Mouse (Mus musculus) heart, embryonic 12.5 days (tissue): ENCODE results near the gene Mpped1. TPM values are rescaled to one million over a fixed set of nuclear protein-coding genes. Genes with fewer than 3 reads are reported as not detected.

Experiments
- ATAC-seq: fragments of 200-750 bp; cut with Nextera tagmentation; 2 replicates; pipeline ENCODE4 v1.8.0; 2017; ENCODE audit warnings: moderate TSS enrichment, moderate library complexity; ENCODE audit not compliant: insufficient number of reproducible peaks, low FRiP score
- H3K27ac ChIP-seq: fragments of 300-500 bp; sonication (generic); 2 replicates; pipeline ENCODE4 v1.5.1; 2016; ENCODE audit warnings: mild to moderate bottlenecking, moderate library complexity; ENCODE audit not compliant: poor library complexity, severe bottlenecking
- H3K27me3 ChIP-seq: fragments of 300-500 bp; sonication (generic); replicated peaks from 2 replicates; pipeline ENCODE4 v1.6.1; 2016; ENCODE audit warnings: mild to moderate bottlenecking, moderate library complexity
- H3K36me3 ChIP-seq: fragments of 300-500 bp; sonication (generic); 2 replicates; pipeline ENCODE4 v1.6.1; 2016; ENCODE audit warnings: mild to moderate bottlenecking, moderate library complexity
- H3K4me1 ChIP-seq: fragments of 300-500 bp; sonication (generic); replicated peaks from 2 replicates; pipeline ENCODE4 v1.6.1; 2016; ENCODE audit warnings: mild to moderate bottlenecking
- H3K4me2 ChIP-seq: fragments of 300-500 bp; sonication (generic); 2 replicates; pipeline ENCODE4 v1.6.1; 2016; ENCODE audit warnings: mild to moderate bottlenecking, moderate library complexity
- H3K4me3 ChIP-seq: fragments of 300-500 bp; sonication (generic); 2 replicates; pipeline ENCODE4 v1.5.1; 2016; ENCODE audit warnings: mild to moderate bottlenecking
- H3K9ac ChIP-seq: fragments of 300-500 bp; sonication (generic); 2 replicates; pipeline ENCODE4 v1.6.1; 2016; ENCODE audit warnings: mild to moderate bottlenecking, moderate library complexity
- H3K9me3 ChIP-seq: fragments of 300-500 bp; sonication (generic); replicated peaks from 2 replicates; pipeline ENCODE4 v1.6.1; 2016; ENCODE audit warnings: mild to moderate bottlenecking, moderate library complexity
- WGBS: fragments of 180-500 bp; shearing (Covaris S2); methylation state at CpG from one replicate; pipeline ENCODE4 v1.1.7; 2016; 5-methylcytosine and 5-hydroxymethylcytosine counted together
- polyA plus RNA-seq: library from polyadenylated mRNA; unstranded; fragments of >200 nt; fragmentation: Nextera tagmentation; extraction: Ambion mirVana; gene quantifications from 2 replicates; pipeline ENCODE4 v1.2.1, GENCODE M21; 2016

Gene Mpped1
- polyA plus RNA-seq, 1 experiment from 2014 or later = 0.10 TPM

DNA sequence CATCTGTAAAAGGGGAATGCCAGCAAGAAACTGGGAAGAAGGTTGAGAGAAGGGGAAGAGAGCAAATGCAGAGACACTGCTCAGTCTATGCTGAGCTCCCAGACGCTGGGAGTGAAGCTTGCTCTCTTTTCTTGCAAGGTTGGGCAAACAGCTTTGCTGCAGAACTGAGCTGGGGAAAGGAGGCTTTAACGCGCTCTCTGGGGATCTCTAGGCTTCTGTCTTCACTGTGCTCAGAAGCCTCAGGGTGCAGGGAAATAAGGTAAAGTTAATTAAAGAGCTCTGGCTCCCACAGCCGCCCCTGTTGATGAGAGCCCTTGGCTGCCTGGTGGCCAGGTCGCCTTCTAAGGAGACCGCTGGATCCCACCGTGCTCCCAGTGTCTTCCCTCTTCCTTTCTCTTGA, 17.7 kb downstream of the Mpped1 start:
- Histone ChIP-seq H3K27ac (no peak overlapping the region), H3K4me2 (no peak overlapping the region), H3K27me3 (peaks cover 15% of the 10 kb centered on the region), H3K9ac (no peak overlapping the region), H3K4me1 (no peaks in the 10 kb centered on the region), H3K4me3 (no peak overlapping the region), H3K9me3 (no peaks in the 10 kb centered on the region), H3K36me3 (no peaks in the 10 kb centered on the region)
- no peak for ATAC-seq
- WGBS = 68% methylated on average over 7 of the region's 7 CpGs

DNA sequence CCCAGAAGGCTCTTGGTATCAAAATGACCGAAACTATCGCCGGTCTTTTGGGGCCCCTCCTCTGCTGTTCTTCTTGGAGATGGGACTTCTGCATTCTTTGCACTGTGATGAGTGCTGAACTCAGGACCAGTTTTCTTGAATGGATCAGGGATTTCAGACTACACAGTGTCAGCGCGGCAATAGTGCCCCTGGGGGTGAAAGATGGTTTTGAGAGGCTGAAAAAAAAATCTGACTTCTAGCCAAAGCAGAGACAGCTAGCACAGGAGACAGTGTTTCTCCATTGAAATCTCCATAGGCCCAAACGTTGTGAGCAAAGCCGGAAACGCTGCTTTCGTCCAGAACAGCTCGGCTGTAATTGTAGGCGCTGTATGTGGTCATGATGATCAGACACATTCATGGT, 19.7 kb downstream of the Mpped1 start:
- Histone ChIP-seq H3K4me1 (no peaks in the 10 kb centered on the region), H3K9ac (no peak overlapping the region), H3K27ac (no peak overlapping the region), H3K36me3 (no peaks in the 10 kb centered on the region), H3K27me3 (peaks cover 21% of the 10 kb centered on the region), H3K4me3 (no peak overlapping the region), H3K9me3 (no peaks in the 10 kb centered on the region), H3K4me2 (no peak overlapping the region)
- ATAC-seq = no peak
- WGBS = 78% methylated on average over 11 of the region's 11 CpGs

DNA sequence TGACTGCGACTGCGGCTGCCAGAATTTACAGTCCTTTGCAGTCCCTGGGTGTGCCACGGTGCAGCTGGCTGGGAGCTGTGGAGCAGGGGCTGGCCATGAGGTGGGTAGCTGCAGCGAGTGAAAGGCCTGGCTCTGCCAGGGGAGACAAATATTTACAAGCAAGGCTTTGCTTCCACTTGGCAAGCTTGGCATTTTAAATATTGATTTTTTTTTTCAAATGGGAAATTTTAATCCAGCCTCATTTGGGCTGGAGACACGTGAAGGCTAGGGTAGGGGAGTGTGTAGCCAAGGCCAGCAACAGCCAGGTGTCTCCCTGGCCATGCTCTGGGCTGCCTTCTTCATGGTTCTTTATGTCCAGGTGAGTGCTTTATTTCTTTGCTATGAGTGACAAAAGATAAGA, 21.7 kb downstream of the Mpped1 start:
- ATAC-seq = no peak
- no peaks in the 10 kb centered on the region for H3K4me1 ChIP-seq
- H3K4me3 ChIP-seq = no peak overlapping the region
- no peak overlapping the region for H3K27ac ChIP-seq
- peaks cover 25% of the 10 kb centered on the region for H3K27me3 ChIP-seq
- H3K9me3 ChIP-seq = no peaks in the 10 kb centered on the region
- no peak overlapping the region for H3K9ac ChIP-seq
- WGBS = 59% methylated on average over 5 of the region's 5 CpGs
- H3K36me3 ChIP-seq = no peaks in the 10 kb centered on the region
- H3K4me2 ChIP-seq = no peak overlapping the region

DNA sequence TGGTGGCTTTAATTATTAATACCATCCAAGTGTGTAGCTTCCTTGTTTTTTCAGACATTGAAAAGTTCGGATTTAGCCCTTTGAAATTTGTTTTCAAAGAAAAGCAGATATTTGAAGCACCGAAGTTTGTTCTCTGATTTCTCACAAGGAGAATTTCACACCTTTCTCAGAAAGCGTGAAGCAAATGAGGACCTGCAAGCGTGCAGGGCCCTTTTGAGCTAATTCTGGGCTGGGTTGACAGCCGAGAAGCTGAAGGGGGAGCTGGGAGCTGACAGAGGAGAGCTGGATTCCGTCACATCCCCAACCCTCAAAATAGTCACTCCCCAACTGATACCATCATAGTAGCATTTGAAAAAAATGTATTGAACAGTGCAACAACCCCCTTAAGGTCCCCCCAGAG, 34.8 kb downstream of the Mpped1 start:
- Histone ChIP-seq H3K9me3 (peaks cover 12% of the 10 kb centered on the region), H3K4me3 (no peak overlapping the region), H3K4me2 (no peak overlapping the region), H3K36me3 (no peaks in the 10 kb centered on the region), H3K27ac (no peak overlapping the region), H3K27me3 (no peaks in the 10 kb centered on the region), H3K9ac (no peak overlapping the region), H3K4me1 (no peaks in the 10 kb centered on the region)
- no peak for ATAC-seq
- 44% methylated on average over 6 of the region's 6 CpGs for WGBS

DNA sequence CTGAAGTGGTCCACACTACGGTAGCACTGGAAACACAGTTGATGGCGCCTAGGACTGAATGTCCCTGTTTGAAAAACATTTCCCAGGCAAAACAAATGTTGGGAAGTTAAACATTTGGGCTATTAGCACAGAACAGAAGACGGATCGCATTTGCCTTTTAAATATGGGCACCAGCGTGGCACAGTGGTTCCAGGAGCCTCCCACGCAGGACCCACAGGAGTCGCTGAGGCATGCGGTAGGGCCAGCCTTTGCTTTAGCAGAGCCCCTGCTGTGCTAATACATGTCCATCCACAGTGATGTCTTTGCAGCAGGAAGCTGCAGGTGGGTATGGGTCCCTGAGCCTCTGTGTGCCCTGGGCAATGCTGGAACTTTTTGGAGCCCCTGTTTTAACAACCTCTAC, 48.7 kb downstream of the Mpped1 start:
- Histone ChIP-seq H3K36me3 (no peaks in the 10 kb centered on the region), H3K27me3 (no peaks in the 10 kb centered on the region), H3K4me2 (no peak overlapping the region), H3K9ac (no peak overlapping the region), H3K4me1 (no peaks in the 10 kb centered on the region), H3K4me3 (no peak overlapping the region), H3K27ac (no peak overlapping the region), H3K9me3 (no peaks in the 10 kb centered on the region; the same call in 1 of the 2 replicates)
- WGBS = 79% methylated on average over 8 of the region's 8 CpGs
- no peak for ATAC-seq

DNA sequence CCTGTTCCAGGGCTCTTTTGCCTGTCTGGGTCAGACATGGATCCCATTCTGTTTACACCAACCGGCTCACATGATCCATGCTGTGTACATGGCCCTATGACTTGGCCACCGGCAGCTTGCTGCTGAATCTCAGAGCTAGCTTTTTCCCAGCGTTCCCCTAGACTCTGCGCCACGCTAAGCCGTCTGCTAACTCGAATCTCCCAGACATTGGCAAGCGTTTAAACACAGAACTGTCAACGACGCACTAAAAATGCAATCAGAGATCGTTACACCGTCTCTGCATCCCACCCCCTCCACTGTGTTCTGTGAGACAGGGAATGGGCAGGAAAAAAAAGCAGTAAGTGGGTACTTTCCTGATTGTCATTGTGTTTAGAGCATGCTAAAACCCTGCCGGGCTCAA, 50.0 kb downstream of the Mpped1 start:
- H3K4me1 ChIP-seq = no peaks in the 10 kb centered on the region
- no peak overlapping the region for H3K27ac ChIP-seq
- ATAC-seq = no peak
- 77% methylated on average over 13 of the region's 13 CpGs for WGBS
- H3K9ac ChIP-seq = no peak overlapping the region
- H3K27me3 ChIP-seq = no peaks in the 10 kb centered on the region
- no peaks in the 10 kb centered on the region for H3K36me3 ChIP-seq
- H3K9me3 ChIP-seq = no peaks in the 10 kb centered on the region
- no peak overlapping the region for H3K4me3 ChIP-seq
- H3K4me2 ChIP-seq = no peak overlapping the region

DNA sequence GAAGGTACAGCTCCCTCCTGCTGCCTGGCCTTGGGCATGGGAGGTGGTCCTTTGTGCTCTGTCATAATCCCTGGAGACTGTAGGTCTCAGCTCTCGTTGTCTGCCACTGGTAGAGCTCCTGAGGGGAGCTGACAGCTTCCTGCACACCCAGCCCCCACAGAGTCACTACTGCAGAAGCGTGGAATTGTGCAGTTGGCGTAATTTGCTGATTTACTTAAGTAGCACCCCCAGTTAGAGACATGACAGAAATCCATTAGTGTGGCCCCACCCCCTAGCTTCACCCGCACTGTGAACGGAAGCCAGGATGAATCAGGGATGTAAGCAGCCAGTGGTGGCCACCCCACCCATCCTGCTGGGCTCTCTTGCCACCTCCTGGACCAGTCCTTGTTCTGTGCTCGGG, 53.0 kb downstream of the Mpped1 start:
- Histone ChIP-seq H3K36me3 (no peaks in the 10 kb centered on the region), H3K27me3 (no peaks in the 10 kb centered on the region), H3K4me3 (no peak overlapping the region), H3K9ac (no peak overlapping the region), H3K27ac (no peak overlapping the region), H3K4me2 (no peak overlapping the region), H3K9me3 (no peaks in the 10 kb centered on the region), H3K4me1 (no peaks in the 10 kb centered on the region)
- WGBS = 50% methylated on average over 6 of the region's 6 CpGs
- no peak for ATAC-seq

DNA sequence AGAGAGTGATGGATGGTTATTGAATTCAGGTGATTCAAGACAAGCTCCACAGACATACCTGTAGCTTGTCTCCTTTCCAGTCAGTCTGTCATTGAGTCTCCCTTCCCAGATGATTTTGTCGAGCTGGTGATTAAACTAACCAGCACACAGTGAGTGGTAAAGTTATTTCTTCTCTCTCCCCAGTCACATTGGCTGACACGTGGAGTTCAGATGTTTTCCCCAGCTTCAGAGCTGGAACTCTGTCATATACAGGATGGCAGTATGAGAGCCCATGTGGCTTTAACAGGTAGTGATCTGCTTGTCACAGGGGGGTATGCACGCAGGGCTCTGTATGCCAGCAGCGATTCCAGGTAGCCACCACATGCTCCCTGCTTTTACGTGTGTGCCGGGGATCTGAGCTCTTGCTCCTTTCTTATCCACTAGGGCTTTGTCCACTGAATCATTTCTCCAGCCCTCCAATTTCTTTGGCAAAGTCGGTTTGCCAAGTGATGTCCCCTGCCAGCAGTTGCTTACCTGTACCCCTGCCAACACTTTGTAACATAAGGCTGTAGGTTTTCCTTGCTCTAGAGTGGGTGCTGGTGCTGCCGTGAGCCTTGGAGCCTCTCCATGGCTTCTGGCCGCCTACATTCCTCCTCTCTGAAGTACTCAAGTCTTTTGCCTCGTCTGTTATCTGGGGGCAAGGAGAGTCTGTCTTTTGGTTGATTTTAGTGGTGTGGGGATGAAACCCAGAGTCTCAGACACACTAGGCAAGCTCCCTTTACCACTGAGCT, 61.9 kb downstream of the Mpped1 start:
- no peak overlapping the region for H3K4me3 ChIP-seq
- no peak overlapping the region for H3K9ac ChIP-seq
- H3K27me3 ChIP-seq = peaks cover 40% of the 10 kb centered on the region
- H3K9me3 ChIP-seq = no peaks in the 10 kb centered on the region
- no peak overlapping the region for H3K27ac ChIP-seq
- peaks cover 6% of the 10 kb centered on the region for H3K4me1 ChIP-seq
- no peaks in the 10 kb centered on the region for H3K36me3 ChIP-seq
- no peak for ATAC-seq
- WGBS = 57% methylated on average over 10 of the region's 10 CpGs
- H3K4me2 ChIP-seq = no peak overlapping the region

DNA sequence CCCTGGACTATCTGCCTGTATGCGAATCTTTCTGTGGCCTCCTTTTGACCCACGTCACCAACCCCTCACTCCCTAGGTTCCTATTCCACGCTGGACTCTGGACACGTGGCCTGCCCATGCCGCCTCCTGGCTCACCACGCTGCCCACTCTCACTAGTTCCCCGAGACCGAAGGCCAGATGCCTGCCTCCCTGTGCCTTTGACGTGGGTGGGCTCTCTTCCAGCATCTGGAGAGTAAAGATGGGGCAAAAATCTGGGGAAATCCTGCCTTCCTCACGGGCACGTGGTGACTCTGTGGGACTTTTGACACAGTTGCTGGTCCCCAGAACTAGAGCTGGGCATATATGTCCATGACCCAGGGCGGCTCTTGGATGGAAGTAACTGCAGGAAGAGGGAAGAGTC, 63.2 kb downstream of the Mpped1 start:
- Histone ChIP-seq H3K27ac (no peak overlapping the region), H3K4me1 (peaks cover 11% of the 10 kb centered on the region), H3K9ac (no peak overlapping the region), H3K27me3 (peaks cover 40% of the 10 kb centered on the region), H3K4me2 (no peak overlapping the region), H3K4me3 (no peak overlapping the region), H3K36me3 (no peaks in the 10 kb centered on the region), H3K9me3 (no peaks in the 10 kb centered on the region)
- WGBS = 85% methylated on average over 12 of the region's 12 CpGs
- no peak for ATAC-seq

DNA sequence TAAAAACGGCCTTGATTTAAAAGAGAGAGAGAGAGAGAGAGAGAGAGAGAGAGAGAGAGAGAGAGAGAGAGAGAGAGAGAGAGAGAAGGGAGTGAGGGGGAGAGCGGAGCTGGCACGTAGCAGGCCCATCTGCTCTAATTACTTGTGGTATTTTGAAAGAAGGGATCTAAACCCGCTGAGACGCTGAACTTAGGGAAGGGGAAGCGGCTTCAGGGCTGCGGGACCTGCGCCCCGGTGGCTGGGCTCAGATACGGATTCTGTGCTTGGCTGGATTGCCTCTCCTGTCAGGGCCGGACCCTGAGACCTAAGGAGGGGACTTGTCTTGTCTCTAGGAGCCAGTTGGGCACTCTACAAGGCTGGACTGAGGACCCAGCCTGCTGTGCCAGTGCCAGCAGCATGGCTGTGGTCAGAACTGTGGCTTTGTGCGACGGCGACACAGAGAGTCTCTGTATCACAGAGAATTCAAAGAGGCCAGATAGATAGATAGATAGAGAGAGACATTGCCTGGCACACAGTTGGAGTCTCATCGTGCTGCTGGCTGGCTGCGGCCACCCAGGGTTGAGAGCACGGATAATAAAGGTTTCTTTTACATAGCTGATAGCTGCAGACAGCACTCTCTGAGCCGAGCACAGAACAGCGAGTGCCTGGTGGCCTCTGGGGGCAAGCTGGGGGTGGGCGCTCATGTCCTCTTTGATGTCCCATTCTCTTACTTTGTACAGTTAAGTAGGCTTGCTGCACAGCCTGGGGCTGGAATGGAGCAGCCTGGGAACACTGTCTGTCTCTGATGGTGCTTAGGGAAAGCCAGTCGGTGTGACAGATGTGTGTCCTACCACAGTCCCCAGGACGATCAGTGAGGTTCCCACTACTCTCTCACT, 63.9 kb downstream of the Mpped1 start:
- Histone ChIP-seq H3K36me3 (no peaks in the 10 kb centered on the region), H3K27me3 (peaks cover 40% of the 10 kb centered on the region), H3K9me3 (no peaks in the 10 kb centered on the region), H3K27ac (no peak overlapping the region), H3K4me2 (no peak overlapping the region), H3K4me1 (peaks cover 11% of the 10 kb centered on the region), H3K9ac (no peak overlapping the region), H3K4me3 (no peak overlapping the region)
- WGBS = 41% methylated on average over 22 of the region's 22 CpGs
- ATAC-seq = no peak

DNA sequence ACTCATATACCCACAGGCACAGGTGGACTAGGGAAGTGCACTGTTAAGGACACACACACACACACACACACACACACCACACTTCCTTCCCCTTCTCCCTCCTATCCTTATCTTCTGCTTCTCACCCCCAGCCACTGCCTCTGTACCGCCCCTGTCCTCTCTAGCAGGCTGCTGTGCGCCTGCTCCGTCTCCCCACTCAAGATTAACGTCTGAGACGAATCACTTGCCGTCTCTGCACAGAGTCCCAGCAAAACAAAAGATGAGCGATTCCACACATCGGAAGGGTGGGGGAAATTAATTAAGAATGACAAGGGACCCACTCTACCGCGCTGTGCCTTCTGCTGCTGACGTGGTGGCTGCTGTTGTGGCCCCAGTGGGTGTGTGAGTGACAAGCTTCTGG, 66.5 kb downstream of the Mpped1 start:
- Histone ChIP-seq H3K4me1 (peaks cover 11% of the 10 kb centered on the region), H3K9ac (no peak overlapping the region), H3K4me3 (no peak overlapping the region), H3K4me2 (no peak overlapping the region), H3K36me3 (no peaks in the 10 kb centered on the region), H3K27me3 (peaks cover 29% of the 10 kb centered on the region), H3K27ac (no peak overlapping the region), H3K9me3 (no peaks in the 10 kb centered on the region)
- WGBS = 31% methylated on average over 11 of the region's 11 CpGs
- ATAC-seq = no peak
